Mouse (Mus musculus) erythroblast, embryonic 14.5 days (primary cell): ENCODE measurements around the gene Otulinl.

Experiments used
- GATA1 ChIP-seq: IDR thresholded peaks from 2 replicates; pipeline ENCODE4 v1.6.1; 2012; ENCODE audit warnings: low read length, inconsistent platforms, mixed read lengths
- TAL1 ChIP-seq: IDR thresholded peaks from 3 replicates; pipeline ENCODE4 v1.6.1; 2012; ENCODE audit warnings: low read length, inconsistent platforms, mixed read lengths

DNA sequence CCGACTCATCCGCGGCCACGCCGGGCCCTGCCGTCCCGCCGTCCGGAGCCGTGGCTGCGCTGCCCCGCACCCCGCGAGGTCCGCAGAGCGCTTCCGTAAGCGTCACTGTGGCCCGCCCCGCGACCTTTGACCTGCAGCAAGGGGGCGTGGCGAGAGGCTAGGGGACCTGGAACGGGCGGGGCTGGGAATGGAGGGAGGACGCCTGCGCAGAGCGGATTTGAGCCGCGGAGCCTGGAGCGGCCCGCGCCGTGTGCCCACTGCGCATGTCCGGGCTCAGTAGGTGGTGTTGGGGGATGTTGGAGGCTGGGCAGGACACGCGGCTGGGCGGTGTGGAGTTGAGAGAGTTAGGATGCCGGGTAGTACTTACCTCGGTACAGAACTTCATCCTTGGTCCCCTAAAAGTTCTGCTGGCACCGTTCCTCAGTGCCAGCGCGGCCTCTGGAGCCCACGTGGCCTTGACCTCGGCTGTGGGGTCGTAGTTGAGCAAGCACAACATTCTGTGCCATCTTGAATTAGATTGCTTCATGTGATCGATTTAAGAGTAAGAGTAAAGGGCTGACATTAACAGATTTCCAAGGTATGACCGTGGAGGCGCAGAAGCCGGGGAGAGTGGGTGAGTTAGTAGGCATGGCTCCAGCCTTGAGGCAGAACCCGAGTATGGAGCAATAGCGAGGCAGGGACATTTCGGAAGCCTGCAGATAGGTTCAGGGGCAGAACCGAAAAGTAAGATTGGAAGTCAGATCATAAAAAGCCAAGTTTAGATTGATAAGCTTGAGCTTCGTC lies 50.6 kb downstream of the Otulinl start, which contains the start of gene Otulin:
- TF ChIP-seq GATA1 (no peak), TAL1 (no peak)
